Mouse (Mus musculus): ENCODE data around the gene Coq6. TPM values are rescaled to one million over a fixed set of nuclear protein-coding genes. Genes with fewer than 3 reads are reported as not detected.
"Not testable (repeated sequence)": the region's sequence is repeated elsewhere in the genome, so short reads cannot be mapped to it uniquely, and the experiment has no call there.

Gene Coq6
- 39.5 and 40.5 TPM in 2 replicates for polyA plus RNA-seq (2016; fragmentation: Nextera tagmentation; extraction: Ambion mirVana)

DNA sequence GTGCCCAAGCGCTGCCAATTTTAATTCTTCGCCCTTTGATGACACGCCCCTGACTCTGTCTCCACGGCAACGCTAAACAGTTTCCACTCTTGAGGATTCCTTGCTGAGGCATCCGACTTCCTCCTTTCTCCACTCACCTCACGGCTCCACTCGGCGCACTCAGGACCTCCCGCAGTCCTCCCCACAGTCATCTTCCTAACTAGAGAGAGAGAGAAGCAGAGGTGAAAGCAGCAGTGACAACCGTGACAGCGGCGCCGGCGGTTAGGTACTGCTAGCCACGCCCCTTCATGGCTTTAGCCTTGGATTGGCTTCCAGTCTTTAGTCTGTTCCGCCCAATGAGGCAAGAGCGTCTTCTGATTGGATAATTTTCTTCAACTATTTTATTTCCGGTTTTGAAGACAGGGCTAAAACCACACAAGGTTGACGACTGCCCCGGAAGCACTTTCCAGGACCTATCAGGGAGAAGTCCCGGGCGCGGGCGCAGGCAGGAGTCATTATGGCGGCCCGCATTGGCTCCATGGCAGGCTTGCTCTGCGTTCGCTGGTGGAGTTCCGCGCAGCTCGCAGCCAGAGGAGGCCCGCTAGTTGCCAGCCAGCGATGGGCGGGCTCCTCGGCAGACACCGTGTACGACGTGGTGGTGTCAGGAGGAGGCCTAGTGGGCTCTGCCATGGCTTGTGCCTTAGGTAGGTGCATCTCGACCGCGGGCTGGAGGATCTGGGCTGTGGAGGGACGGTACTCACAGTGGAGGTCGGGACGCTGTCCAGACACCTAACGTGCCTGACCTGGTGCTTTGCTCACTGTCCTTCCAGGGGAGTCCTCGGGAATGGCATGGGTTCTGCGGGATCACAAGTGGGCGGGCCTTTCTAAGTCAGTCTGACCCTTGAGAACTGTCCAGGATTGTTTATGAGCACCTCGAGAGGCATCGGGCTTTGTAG lies at the start of gene Coq6, which contains the start of gene Fam161b:
Gene Coq6 (plus strand): TSS at position 103 of the 935 bp plus-strand sequence.
Gene Fam161b (minus strand): TSS at position 279 of the 935 bp plus-strand sequence.
- peak; percentile 99 for ATAC-seq (ENCODE audit: low FRiP score)
- Histone ChIP-seq H3K27me3 (no peaks in the 10 kb centered on the region), H3K9ac (peak within 1 kb of the TSS; percentile 84), H3K36me3 (replicated peaks) (peaks cover 8% of the 10 kb centered on the region), H3K9me3 (no peaks in the 10 kb centered on the region), H3K4me3 (replicated peaks) (peak within 1 kb of the TSS; percentile 74), H3K4me1 (peaks cover 18% of the 10 kb centered on the region), H3K4me2 (peak within 1 kb of the TSS; percentile 72), H3K27ac (peak within 1 kb of the TSS; percentile 59)
- under 1% methylated on average over 51 of the region's 51 CpGs for WGBS

DNA sequence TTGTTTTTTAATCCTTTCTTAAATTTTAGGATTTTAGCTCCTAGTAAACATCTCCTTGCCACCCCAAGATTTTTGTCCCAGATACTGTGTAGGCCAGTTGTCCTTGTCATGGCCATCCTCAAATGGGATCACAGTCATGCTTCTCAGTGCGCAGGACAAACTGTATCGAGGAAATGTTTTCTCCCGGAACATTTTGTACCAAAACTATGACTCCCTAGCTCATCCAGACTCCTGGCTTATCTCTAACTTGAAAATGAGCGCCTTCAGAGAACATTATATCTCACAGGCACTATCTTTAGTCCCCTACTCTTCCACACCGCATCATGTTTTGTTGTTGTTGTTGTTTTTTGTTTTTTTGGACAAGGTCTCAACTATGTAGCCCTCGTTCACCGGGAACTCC lies 45.5 kb upstream of the Coq6 start:
- ATAC-seq (ENCODE audit: low FRiP score): no peak
- Histone ChIP-seq H3K4me1 (peaks cover 27% of the 10 kb centered on the region), H3K9ac (peak overlapping the region; percentile 93), H3K9me3 (no peaks in the 10 kb centered on the region), H3K4me3 (replicated peaks) (peak overlapping the region; percentile 87), H3K4me2 (peak overlapping the region; percentile 70), H3K27me3 (no peaks in the 10 kb centered on the region), H3K27ac (no peak overlapping the region), H3K36me3 (replicated peaks) (no peaks in the 10 kb centered on the region)
- WGBS: 46% methylated on average over 7 of the region's 7 CpGs

DNA sequence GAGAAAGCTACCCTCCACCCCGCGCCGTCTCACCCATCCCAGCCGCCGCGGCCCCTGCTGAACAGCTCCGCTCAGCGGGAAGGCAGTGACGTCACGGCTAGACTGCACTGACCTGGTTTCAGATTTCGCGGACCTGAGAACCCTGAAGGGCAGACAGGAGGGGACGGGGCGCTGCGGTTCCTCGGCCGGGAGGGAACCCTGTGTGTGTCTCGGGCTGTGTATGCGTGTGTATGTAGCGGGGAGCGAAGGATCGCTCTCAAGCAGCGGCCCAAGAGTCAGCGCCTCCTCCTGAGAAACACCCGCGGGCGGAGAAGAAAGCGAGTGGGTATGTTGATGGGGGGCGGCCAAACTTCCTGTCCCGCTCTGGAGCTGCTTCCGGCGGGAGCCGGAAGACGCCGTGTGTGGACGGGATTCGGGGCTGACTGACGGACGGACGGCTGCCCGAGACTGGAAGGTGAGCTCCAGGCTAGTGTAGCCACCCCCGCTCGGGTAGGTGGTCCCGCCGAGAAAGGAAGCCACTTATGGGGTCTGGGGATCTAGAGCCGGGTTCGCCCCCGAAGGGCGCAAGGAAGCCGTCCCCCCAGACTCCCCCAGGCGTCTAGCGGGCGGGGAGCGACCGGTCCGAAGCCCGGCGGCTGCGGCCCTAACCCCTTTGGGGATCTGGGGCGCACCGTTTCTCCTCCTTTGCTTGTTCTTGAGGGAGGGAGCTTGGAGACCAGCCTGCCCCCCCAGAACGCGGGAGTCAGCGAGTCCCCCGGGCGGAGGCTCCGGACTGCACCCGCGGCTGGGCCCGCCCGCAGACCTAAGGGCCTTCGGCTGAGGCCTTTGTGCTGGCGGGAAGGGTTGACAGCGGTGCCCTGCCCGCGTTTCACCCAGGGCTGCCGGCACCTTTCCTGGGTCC lies 44.5 kb upstream of the Coq6 start, which contains the start of gene Zfp410:
Gene Zfp410 (plus strand): TSS at position 132 of the 901 bp plus-strand sequence.
- peak within 1 kb of the TSS; percentile 93 for H3K9ac ChIP-seq
- no peaks in the 10 kb centered on the region for H3K9me3 ChIP-seq
- peak within 1 kb of the TSS; percentile 87 for H3K4me3 ChIP-seq (replicated peaks)
- ATAC-seq (ENCODE audit: low FRiP score): peak; percentile 96
- peaks cover 27% of the 10 kb centered on the region for H3K4me1 ChIP-seq
- no peaks in the 10 kb centered on the region for H3K27me3 ChIP-seq
- no peaks in the 10 kb centered on the region for H3K36me3 ChIP-seq (replicated peaks)
- H3K27ac ChIP-seq: peak within 1 kb of the TSS; percentile 94
- WGBS: under 1% methylated on average over 75 of the region's 77 CpGs
- H3K4me2 ChIP-seq: peak within 1 kb of the TSS; percentile 70

DNA sequence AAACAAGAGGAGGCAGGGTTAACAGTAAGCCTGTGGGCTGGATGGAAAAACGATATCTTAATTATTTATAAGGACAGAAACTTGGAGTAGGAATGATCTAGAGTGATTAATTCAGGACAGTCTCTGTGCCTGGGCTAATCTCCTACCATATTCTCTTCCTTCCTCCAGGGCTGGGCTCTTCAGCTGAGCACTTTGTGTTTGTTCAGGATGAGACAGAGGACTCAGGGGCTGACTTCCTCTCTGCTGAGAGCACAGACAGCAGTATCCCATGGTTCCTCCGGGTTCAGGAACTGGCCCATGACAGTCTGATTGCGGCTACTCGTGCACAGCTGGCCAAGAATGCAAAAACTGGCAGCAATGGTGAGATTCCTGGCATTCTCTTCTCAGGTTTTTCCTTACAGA lies 34.3 kb upstream of the Coq6 start:
- WGBS: 91% methylated on average over 4 of the region's 4 CpGs
- ATAC-seq (ENCODE audit: low FRiP score): no peak

DNA sequence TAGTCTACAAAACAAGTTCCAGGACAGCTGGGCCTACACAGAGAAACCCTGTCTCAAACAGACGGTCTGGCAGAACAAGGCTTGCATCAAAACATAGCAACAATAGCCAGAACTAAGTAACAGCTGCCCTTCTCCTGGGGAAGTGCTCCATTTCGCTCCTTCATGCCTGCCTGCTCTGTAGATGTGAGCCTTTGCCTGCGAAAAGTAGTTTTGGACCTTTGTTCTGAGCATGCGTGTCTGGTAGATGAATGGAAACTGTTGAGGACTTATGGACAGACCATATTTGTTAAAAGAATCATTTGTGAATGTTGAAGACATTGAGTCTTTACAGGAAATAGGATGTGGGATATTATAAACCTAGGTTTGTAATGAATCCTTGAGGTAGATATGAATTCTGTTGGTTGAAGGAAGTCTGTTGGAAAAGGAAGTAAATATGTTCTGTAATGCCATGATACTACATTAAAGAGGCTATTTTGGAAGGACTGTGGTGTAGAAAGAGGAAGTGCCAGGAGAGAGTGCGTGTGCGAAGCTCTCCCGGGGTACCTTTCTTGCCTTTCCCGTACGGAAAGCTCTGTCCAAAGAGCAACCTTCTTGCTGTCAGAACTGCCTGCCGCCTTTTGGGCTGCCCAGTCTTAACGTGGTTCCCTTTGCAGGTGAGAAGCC lies 24.4 kb upstream of the Coq6 start:
- Histone ChIP-seq H3K4me3 (replicated peaks) (no peak overlapping the region), H3K27ac (no peak overlapping the region), H3K36me3 (replicated peaks) (peaks cover 90% of the 10 kb centered on the region), H3K9ac (no peak overlapping the region), H3K9me3 (no peaks in the 10 kb centered on the region), H3K4me2 (no peak overlapping the region), H3K4me1 (no peaks in the 10 kb centered on the region), H3K27me3 (no peaks in the 10 kb centered on the region)
- no peak for ATAC-seq (ENCODE audit: low FRiP score)
- WGBS: 95% methylated on average over 11 of the region's 11 CpGs

More for the DNA sequence above, 34.3 kb upstream of the Coq6 start:
- Histone ChIP-seq H3K9ac (no peak overlapping the region), H3K4me3 (replicated peaks) (no peak overlapping the region), H3K27ac (no peak overlapping the region), H3K36me3 (replicated peaks) (peaks cover 57% of the 10 kb centered on the region), H3K27me3 (no peaks in the 10 kb centered on the region), H3K4me2 (no peak overlapping the region), H3K9me3 (no peaks in the 10 kb centered on the region), H3K4me1 (no peaks in the 10 kb centered on the region)

DNA sequence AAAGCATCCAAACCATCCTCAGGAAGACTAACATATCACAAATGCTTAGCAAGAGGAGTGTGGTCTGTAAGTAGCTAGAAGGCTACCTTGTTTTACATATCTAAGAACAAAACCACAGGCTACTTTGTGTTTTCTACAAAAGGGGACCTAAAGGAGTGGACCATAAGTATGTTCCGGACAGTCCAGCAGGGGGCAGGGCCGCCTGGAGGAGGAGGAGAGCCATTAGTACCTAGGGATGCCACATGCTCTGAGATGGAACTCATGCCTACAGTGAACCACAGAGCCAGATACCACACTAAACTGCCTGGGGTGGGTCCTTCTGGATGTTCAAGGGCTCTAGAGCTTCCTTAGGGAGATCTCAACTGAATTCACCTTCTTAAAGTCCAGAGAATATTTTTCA lies 14.3 kb upstream of the Coq6 start:
- Histone ChIP-seq H3K9me3 (no peaks in the 10 kb centered on the region), H3K4me2 (no peak overlapping the region), H3K9ac (no peak overlapping the region), H3K4me3 (replicated peaks) (no peak overlapping the region), H3K27me3 (no peaks in the 10 kb centered on the region), H3K4me1 (peaks cover 13% of the 10 kb centered on the region), H3K27ac (no peak overlapping the region), H3K36me3 (replicated peaks) (peaks cover 67% of the 10 kb centered on the region)
- 22% methylated on average over 2 of the region's 2 CpGs for WGBS
- ATAC-seq (ENCODE audit: low FRiP score): no peak

DNA sequence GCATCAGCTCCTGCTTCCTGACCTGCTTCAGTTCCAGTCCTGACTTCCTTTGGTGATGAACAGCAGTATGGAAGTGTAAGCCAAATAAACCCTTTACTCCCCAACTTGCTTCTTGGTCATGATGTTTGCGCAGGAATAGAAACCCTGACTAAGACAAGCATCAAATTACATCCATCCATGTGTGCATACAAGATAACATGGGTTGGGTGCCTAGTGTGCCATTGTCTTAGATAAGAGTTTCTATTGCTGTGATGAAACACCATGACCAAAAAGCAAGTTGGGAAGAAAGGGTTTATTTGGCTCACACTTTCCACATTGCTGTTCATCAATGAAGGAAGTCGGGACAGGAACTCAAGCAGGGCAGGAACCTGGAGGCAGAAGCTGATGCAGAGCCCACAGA lies 2.8 kb upstream of the Coq6 start:
- not testable (repeated sequence) for H3K9me3 ChIP-seq

DNA sequence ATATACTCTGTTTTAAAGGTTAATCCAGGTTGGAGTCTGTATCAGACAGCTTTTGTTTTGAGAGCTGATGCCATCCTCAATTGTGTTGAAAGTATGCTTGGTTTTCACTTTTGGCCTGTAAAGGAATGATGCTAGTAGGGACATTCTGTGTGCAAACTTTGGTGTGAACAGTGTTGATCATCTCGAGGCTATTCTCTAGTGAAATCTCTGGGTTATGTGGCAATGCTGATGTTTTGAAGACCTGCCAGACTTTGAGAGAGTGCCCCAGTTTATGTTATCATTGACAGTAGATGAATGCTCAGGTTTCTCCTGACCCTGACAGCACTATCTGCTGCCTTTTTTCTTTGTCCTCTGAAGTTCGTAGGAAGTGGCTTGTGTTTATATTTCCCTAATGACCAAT lies 1.4 kb downstream of the Coq6 start:
- 77% methylated on average over 2 of the region's 2 CpGs for WGBS
- Histone ChIP-seq H3K9ac (no peak overlapping the region), H3K4me2 (peak overlapping the region; percentile 72), H3K9me3 (no peaks in the 10 kb centered on the region), H3K4me3 (replicated peaks) (peak overlapping the region; percentile 74), H3K4me1 (peaks cover 18% of the 10 kb centered on the region), H3K27ac (no peak overlapping the region), H3K36me3 (replicated peaks) (peaks cover 9% of the 10 kb centered on the region), H3K27me3 (no peaks in the 10 kb centered on the region)
- no peak for ATAC-seq (ENCODE audit: low FRiP score)

More for the DNA sequence above, 2.8 kb upstream of the Coq6 start:
- WGBS: 87% methylated on average over 2 of the region's 2 CpGs
- ATAC-seq (ENCODE audit: low FRiP score); H3K27ac ChIP-seq; H3K9ac ChIP-seq; H3K27me3 ChIP-seq; H3K4me2 ChIP-seq; H3K4me3 ChIP-seq (replicated peaks): not testable (repeated sequence)
- peaks cover 18% of the 10 kb centered on the region for H3K4me1 ChIP-seq
- H3K36me3 ChIP-seq (replicated peaks): peaks cover 36% of the 10 kb centered on the region

DNA sequence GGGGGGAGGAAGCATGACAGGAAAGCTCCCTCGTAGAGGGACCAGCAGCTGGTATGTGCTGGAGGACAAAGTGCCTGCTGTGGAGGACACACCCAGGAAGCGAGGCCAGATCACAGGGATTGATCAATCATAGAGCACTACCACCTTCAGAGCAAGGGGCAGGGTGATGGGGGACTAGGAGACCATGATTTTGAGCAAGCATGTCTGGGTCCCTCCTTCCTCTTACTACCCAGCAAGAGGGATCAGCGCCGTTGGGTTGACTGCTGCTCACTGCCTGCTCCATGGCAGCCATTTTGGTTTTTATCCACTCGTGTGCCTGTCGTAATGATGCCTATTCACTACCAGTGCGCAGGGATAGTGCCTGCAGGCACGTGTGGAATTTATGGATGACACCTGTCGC lies 2.8 kb downstream of the Coq6 start:
- Histone ChIP-seq H3K27ac (no peak overlapping the region), H3K4me2 (no peak overlapping the region), H3K36me3 (replicated peaks) (peaks cover 22% of the 10 kb centered on the region), H3K4me1 (peaks cover 18% of the 10 kb centered on the region), H3K27me3 (no peaks in the 10 kb centered on the region), H3K9ac (no peak overlapping the region), H3K4me3 (replicated peaks) (no peak overlapping the region), H3K9me3 (no peaks in the 10 kb centered on the region)
- no peak for ATAC-seq (ENCODE audit: low FRiP score)
- WGBS: 89% methylated on average over 9 of the region's 9 CpGs

DNA sequence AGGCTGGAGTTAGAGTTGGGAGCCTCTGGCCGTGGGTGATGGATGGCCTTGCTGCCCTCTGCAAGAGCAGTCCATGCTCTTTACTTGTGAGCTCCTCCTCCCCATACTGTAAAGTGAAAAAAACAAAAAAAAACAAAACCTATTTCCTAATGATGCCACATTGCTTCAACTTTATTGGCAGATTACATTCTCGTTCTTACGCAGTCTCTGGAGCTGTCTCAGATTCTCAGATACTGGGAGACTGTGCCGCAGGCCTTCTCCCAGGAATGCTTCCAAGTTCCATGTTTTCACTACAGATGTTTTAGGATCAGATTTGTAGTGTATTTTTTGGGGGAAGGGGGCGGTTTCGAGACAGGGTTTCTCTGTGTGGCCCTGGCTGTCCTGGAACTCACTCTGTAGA lies 3.7 kb downstream of the Coq6 start:
- Histone ChIP-seq H3K36me3 (replicated peaks) (peaks cover 29% of the 10 kb centered on the region), H3K9me3 (no peaks in the 10 kb centered on the region), H3K4me1 (peaks cover 18% of the 10 kb centered on the region), H3K4me3 (replicated peaks) (no peak overlapping the region), H3K27me3 (no peaks in the 10 kb centered on the region), H3K27ac (no peak overlapping the region), H3K9ac (no peak overlapping the region), H3K4me2 (no peak overlapping the region)
- 97% methylated on average over 6 of the region's 6 CpGs for WGBS
- ATAC-seq (ENCODE audit: low FRiP score): no peak

DNA sequence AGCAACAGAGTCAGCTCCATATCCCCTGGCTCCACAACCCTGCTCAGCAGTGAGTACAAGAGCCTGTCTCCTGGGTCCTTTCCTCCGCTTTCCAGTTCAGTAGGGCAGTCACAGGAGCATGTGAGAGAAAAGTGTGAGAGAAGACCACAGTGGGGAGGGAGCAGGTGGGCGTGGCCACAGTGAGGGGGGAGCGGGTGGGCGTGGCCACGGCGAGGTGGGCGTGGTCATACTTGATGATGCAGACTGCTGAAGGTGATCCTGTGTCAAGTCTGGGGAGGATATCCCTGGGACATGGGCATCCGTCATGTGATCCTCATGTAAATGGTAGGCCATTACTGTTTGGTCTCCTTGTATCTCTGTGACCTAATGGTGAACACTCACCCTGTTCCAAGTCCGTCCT lies 5.5 kb downstream of the Coq6 start:
- WGBS: 69% methylated on average over 9 of the region's 9 CpGs
- peaks cover 47% of the 10 kb centered on the region for H3K36me3 ChIP-seq (replicated peaks)
- no peak overlapping the region for H3K27ac ChIP-seq
- peaks cover 8% of the 10 kb centered on the region for H3K4me1 ChIP-seq
- no peak overlapping the region for H3K4me3 ChIP-seq (replicated peaks)
- no peak overlapping the region for H3K9ac ChIP-seq
- no peak overlapping the region for H3K4me2 ChIP-seq
- no peaks in the 10 kb centered on the region for H3K27me3 ChIP-seq
- no peaks in the 10 kb centered on the region for H3K9me3 ChIP-seq
- ATAC-seq (ENCODE audit: low FRiP score): no peak

DNA sequence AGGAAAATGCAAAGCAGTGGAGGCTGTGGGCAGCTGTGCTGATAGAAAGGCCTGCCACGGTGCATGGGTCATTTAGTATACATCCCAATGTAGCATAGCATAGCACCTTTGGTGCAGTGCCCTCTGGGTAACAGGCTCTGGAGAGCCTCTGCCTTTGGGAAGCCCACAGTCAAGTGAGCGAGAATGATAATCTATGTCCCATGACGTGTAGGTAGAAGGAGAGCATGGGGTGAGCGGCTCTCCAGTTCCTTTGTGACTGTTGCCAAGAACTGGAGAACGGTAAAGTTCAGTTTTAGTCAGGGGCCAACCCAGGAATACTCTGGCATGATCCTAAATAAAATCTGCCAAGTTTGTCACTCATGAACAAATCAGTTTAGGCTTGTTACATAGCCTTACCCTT lies 10.2 kb downstream of the Coq6 start:
- no peak overlapping the region for H3K27ac ChIP-seq
- no peak overlapping the region for H3K9ac ChIP-seq
- no peak for ATAC-seq (ENCODE audit: low FRiP score)
- H3K4me2 ChIP-seq: no peak overlapping the region
- H3K4me3 ChIP-seq (replicated peaks): no peak overlapping the region
- no peaks in the 10 kb centered on the region for H3K9me3 ChIP-seq
- H3K4me1 ChIP-seq: no peaks in the 10 kb centered on the region
- H3K36me3 ChIP-seq (replicated peaks): peaks cover 79% of the 10 kb centered on the region
- H3K27me3 ChIP-seq: no peaks in the 10 kb centered on the region
- 94% methylated on average over 5 of the region's 5 CpGs for WGBS
